Mouse (Mus musculus) limb, embryonic 11.5 days (tissue): Measurements from ENCODE around the gene Asgr2. TPM values are rescaled to one million over a fixed set of nuclear protein-coding genes. Genes with fewer than 3 reads are reported as not detected.
"Not testable (repeated sequence)": the region's sequence is repeated elsewhere in the genome, so short reads cannot be mapped to it uniquely, and the experiment has no call there.

Experiments
- ATAC-seq: fragments of 200-750 bp; cut with Nextera tagmentation; 2 replicates; pipeline ENCODE4 v1.8.0; 2017; ENCODE audit warnings: low read depth; ENCODE audit not compliant: insufficient number of reproducible peaks, low FRiP score, low TSS enrichment
- DNase-seq: peaks from one replicate; pipeline ENCODE4 v3.0.0-alpha.2; 2015; ENCODE audit warnings: low spot score
- H3K27ac ChIP-seq: fragments of 300-500 bp; sonication (generic); replicated peaks from 2 replicates; pipeline ENCODE4 v1.5.1; 2014; ENCODE audit warnings: low read depth, mild to moderate bottlenecking, low read length
- H3K27me3 ChIP-seq: fragments of 300-500 bp; sonication (generic); 2 replicates; pipeline ENCODE4 v1.6.1; 2014; ENCODE audit warnings: mild to moderate bottlenecking, low read length, mixed read lengths; ENCODE audit not compliant: control insufficient read depth, insufficient read depth
- H3K36me3 ChIP-seq: fragments of 300-500 bp; sonication (generic); 2 replicates; pipeline ENCODE4 v1.6.1; 2014; ENCODE audit warnings: mild to moderate bottlenecking, low read length, moderate library complexity, mixed read lengths; ENCODE audit not compliant: control insufficient read depth, insufficient read depth
- H3K4me1 ChIP-seq: fragments of 300-500 bp; sonication (generic); 2 replicates; pipeline ENCODE4 v1.6.1; 2014; ENCODE audit warnings: low read length, mixed read lengths; ENCODE audit not compliant: control insufficient read depth, insufficient read depth
- H3K4me2 ChIP-seq: fragments of 300-500 bp; sonication (generic); 2 replicates; pipeline ENCODE4 v1.6.1; 2014; ENCODE audit warnings: low read depth, mild to moderate bottlenecking, moderate library complexity; ENCODE audit not compliant: severe bottlenecking
- H3K4me3 ChIP-seq: fragments of 300-500 bp; sonication (generic); 2 replicates; pipeline ENCODE4 v1.5.1; 2014; ENCODE audit warnings: low read depth, low read length
- H3K9ac ChIP-seq: fragments of 300-500 bp; sonication (generic); 2 replicates; pipeline ENCODE4 v1.6.1; 2014; ENCODE audit warnings: mild to moderate bottlenecking, low read length
- H3K9me3 ChIP-seq: fragments of 300-500 bp; sonication (generic); 2 replicates; pipeline ENCODE4 v1.6.1; 2016; ENCODE audit warnings: low read length; ENCODE audit not compliant: control insufficient read depth
- WGBS: fragments of 180-500 bp; shearing (Covaris S2); extraction: QIAGEN DNeasy Blood & Tissue Kit; methylation state at CpG from one replicate; pipeline ENCODE4 v1.1.7; 2014; 5-methylcytosine and 5-hydroxymethylcytosine counted together
- polyA plus RNA-seq: library from polyadenylated mRNA; unstranded; fragments of >200 nt; fragmentation: Nextera tagmentation; extraction: Ambion mirVana; gene quantifications from 2 replicates; pipeline ENCODE4 v1.2.1, GENCODE M21; 2014

Gene Asgr2
- polyA plus RNA-seq, 1 experiment from 2014 or later, result not detected

DNA sequence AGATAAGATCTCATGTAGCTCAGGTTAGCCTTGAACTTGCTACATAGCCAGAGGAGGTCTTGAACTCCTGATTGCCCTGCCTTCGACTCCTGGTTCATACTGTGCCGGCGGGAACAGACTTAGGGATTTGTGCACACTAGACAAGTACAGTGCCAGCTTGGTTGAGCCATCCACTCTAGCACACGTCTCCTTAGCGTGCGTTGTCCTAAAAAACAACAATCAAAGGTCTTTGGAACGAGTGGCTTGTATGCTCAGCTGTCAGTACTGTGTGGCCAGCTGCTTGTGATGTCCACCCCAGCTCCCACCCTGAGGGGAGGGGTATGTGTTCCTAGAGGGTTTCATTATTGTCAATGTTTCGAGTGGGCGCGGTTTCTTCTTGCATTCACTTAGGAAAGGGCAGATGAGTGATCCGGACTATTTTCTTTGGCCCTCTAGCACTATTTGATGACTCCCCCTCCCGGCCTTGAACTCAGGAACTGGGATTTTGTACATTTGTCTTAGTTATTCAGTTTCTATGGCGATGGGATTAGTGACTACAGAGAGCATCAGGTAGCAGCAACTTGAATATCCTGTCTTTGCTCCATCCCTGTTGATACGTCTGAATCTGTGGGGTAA lies 11.4 kb downstream of the Asgr2 start:
- H3K4me1 ChIP-seq, result no peaks in the 10 kb centered on the region
- no peak overlapping the region for H3K9ac ChIP-seq
- 91% methylated on average over 14 of the region's 14 CpGs for WGBS
- DNase-seq (no peak), ATAC-seq (no peak)
- no peaks in the 10 kb centered on the region for H3K9me3 ChIP-seq
- no peak overlapping the region for H3K27ac ChIP-seq
- no peaks in the 10 kb centered on the region for H3K36me3 ChIP-seq
- no peak overlapping the region for H3K4me2 ChIP-seq
- no peak overlapping the region for H3K4me3 ChIP-seq
- H3K27me3 ChIP-seq, result no peaks in the 10 kb centered on the region

DNA sequence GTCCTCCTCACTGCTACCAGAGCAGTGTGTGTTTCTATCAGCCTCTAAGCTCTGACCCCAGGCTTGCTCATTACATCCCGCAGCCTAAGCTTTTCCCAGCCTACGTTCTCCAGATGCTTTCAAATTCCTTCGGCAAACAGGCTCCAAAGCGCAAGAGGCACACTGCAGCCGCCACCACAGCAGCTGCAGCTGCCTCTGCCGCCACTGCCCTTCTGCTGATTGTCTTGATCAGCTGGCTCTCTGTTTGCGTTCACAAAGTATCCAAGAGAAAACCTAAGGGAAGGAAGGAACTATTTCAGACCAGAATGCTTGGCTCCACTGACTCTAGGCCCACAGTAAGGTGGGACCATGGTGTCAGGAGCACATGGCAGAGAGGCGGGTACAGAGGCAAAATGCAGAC lies 14.6 kb downstream of the Asgr2 start:
- no peak overlapping the region for H3K9ac ChIP-seq
- no peaks in the 10 kb centered on the region for H3K27me3 ChIP-seq
- DNase-seq (no peak), ATAC-seq (no peak)
- H3K4me3 ChIP-seq, result no peak overlapping the region
- 62% methylated on average over 8 of the region's 8 CpGs for WGBS
- no peak overlapping the region for H3K4me2 ChIP-seq
- no peaks in the 10 kb centered on the region for H3K9me3 ChIP-seq
- no peaks in the 10 kb centered on the region for H3K4me1 ChIP-seq
- no peak overlapping the region for H3K27ac ChIP-seq
- no peaks in the 10 kb centered on the region for H3K36me3 ChIP-seq

DNA sequence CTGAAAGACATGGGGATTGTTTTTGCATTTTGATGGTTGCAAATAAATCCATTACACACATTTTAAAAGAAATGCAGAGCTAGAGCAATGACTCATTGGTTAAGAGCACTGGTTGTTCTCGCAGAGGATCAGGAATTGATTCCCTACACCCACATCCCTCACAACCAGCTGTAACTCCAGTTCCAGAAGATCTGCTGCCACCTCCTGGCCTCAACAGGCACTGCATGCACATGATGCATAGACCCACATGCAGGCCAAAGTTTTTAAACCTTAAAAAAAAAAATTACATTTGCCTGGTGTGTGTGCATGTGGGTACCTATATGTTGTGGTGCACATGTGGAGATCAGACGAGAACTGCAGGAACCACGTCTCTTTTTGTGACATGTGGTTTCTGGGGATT lies 17.7 kb downstream of the Asgr2 start:
- no peak for ATAC-seq
- 72% methylated on average over 3 of the region's 3 CpGs for whole genome bisulfite sequencing
- no peaks in the 10 kb centered on the region for H3K27me3 ChIP-seq
- H3K36me3 ChIP-seq, result no peaks in the 10 kb centered on the region
- no peaks in the 10 kb centered on the region for H3K4me1 ChIP-seq
- H3K4me3 ChIP-seq, result no peak overlapping the region
- no peak overlapping the region for H3K27ac ChIP-seq
- peak; percentile 56 for DNase-seq
- H3K9ac ChIP-seq, result no peak overlapping the region
- H3K4me2 ChIP-seq, result no peak overlapping the region
- no peaks in the 10 kb centered on the region for H3K9me3 ChIP-seq

DNA sequence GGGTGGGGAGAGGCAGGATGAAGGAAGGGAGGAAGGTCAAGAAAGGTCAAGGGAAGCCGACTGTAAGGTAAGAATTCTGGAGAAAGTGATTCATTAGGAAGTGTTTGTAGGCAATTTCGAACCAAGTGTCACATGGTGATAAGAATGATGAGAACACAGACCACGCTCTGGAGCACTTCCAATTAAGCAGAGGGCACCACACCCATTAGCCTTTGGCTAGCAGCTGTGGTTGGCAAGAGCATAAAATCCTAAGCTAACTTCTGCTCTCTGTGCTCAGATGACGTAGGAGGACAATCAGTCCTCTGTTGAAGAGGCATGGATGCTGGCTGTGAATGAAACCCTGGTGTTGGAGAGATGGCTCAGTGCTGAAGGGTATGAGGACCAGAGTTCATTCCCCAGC lies 22.1 kb downstream of the Asgr2 start:
- no peaks in the 10 kb centered on the region for H3K36me3 ChIP-seq
- H3K4me1 ChIP-seq, result no peaks in the 10 kb centered on the region
- no peak overlapping the region for H3K4me3 ChIP-seq
- WGBS, result 56% methylated on average over 4 of the region's 4 CpGs
- H3K27ac ChIP-seq, result no peak overlapping the region
- no peak overlapping the region for H3K4me2 ChIP-seq
- no peaks in the 10 kb centered on the region; the same call in 1 of the 2 replicates for H3K9me3 ChIP-seq
- H3K9ac ChIP-seq, result no peak overlapping the region
- no peak for DNase-seq
- no peak for ATAC-seq
- H3K27me3 ChIP-seq, result no peaks in the 10 kb centered on the region

DNA sequence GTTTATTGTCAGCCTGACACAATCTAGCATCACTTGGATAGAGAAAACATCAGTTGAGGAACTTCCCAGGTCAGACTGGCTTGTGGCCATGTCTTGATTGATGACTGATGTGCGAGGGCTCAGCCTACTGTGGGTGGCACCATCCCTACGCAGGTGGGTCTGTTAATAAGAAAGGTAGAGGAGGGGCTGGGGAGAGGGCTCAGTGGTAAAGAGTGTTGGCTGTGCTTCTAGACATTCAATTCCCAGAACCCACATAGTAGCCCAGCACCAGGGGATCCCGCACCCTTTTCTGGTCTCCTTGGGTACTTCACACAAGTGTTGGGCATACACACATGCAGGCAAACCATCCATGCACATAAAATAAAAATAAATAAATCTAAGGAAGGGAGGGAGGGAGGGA lies 23.5 kb downstream of the Asgr2 start:
- Histone ChIP-seq H3K27me3 (no peaks in the 10 kb centered on the region), H3K4me1 (no peaks in the 10 kb centered on the region), H3K9ac (no peak overlapping the region), H3K36me3 (no peaks in the 10 kb centered on the region), H3K4me2 (no peak overlapping the region), H3K27ac (no peak overlapping the region), H3K4me3 (no peak overlapping the region), H3K9me3 (peaks cover 2% of the 10 kb centered on the region; the same call in 1 of the 2 replicates)
- no peak for DNase-seq
- ATAC-seq, result no peak
- WGBS, result 98% methylated on average over 3 of the region's 3 CpGs

DNA sequence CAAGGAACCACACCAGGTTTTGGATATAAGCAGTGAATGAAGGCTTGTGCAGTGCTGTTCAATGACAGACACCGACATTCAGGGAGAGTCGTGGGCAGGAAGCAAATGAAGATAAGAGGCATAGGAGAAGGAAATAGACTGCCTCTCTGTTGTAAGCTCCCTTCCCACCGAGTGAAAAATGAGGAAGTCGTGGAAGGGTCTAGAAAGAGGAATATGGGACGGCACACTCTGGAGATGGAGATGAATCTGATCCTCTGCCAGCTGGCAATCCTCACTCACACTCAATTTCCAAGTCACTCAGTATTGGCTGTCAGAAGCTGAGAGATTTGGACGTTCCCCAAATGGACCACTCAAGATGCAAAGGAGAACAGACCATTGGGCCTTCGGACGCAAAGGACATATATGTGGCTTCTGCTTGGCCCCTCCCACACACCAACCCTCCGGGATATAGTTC lies 37.5 kb downstream of the Asgr2 start, which contains the start of gene Mgl2:
Gene Mgl2 (plus strand): TSS at position 404 of the 454 bp plus-strand sequence.
- 80% methylated on average over 9 of the region's 9 CpGs for WGBS

DNA sequence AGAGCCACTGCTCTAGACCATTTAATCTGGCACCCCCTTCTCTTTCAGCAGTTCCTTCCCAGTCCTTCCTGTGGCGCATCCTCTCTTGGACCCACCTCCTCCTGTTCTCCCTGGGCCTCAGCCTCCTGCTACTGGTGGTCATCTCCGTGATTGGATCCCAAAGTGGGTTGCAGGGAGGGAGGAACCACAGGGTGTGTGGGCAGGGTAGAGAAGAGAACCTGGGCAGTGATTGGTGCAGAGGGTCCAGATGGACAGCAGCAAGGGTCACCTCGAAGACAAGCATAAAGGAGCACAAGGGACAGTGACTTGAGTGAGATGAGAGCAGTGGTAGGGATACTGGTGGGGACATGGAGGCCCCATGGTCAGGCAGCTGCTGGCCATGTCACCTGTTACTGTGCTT lies 42.6 kb downstream of the Asgr2 start:
- H3K27ac ChIP-seq, H3K27me3 ChIP-seq, H3K9me3 ChIP-seq, H3K4me2 ChIP-seq, ATAC-seq, DNase-seq, H3K9ac ChIP-seq, H3K4me3 ChIP-seq, H3K36me3 ChIP-seq, H3K4me1 ChIP-seq: not testable (repeated sequence)
- 63% methylated on average over 3 of the region's 3 CpGs for WGBS

More for the DNA sequence above, 37.5 kb downstream of the Asgr2 start, which contains the start of gene Mgl2:
- Histone ChIP-seq H3K36me3 (no peaks in the 10 kb centered on the region), H3K4me1 (no peaks in the 10 kb centered on the region), H3K9ac (no peak within 1 kb of the TSS), H3K4me2 (no peak within 1 kb of the TSS), H3K27ac (no peak within 1 kb of the TSS), H3K27me3 (no peaks in the 10 kb centered on the region), H3K4me3 (no peak within 1 kb of the TSS), H3K9me3 (no peaks in the 10 kb centered on the region)
- no peak for DNase-seq
- no peak for ATAC-seq

DNA sequence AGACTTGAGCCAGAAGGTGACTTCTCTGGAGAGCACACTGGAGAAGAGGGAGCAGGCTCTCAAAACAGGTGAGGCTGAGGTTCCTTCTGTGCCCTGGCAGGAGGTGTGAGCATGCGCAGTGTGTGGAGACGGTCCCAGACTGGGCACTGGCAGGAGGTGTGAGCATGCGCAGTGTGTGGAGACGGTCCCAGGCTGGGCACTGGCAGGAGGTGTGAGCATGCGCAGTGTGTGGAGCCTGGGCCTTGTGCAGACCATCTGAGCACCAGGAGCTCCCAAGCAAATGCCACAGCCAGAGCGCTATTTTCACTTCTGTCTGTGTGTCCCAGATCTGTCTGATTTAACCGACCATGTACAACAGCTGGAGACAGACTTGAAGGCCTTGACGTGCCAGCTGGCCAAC lies 43.5 kb downstream of the Asgr2 start:
- not testable (repeated sequence) for H3K27me3 ChIP-seq, H3K4me2 ChIP-seq, H3K9me3 ChIP-seq, H3K9ac ChIP-seq, DNase-seq, ATAC-seq, H3K36me3 ChIP-seq, H3K27ac ChIP-seq, H3K4me3 ChIP-seq, H3K4me1 ChIP-seq
- WGBS, result 92% methylated on average over 8 of the region's 8 CpGs

DNA sequence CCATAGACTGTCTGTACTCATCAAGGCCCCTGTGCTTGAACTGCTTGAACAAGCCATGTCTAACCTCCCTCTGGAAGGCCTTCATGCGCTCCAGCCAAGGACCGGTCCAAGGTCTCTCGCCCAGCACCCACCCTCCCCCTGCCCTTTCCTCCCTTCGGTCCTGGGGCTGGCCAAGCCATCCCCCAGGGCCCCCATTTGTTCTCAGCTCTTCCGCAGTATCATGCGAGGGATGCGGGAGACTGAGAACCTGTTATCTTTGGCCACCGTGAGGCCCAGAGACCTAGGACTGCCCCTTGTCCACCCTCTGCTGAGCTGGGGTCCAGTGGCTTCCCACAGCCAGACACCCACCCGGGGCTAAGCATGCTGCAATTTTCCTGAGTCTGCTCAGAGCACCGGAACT lies 46.7 kb downstream of the Asgr2 start:
- H3K4me3 ChIP-seq, result no peak overlapping the region
- no peak for ATAC-seq
- no peaks in the 10 kb centered on the region for H3K27me3 ChIP-seq
- no peak overlapping the region for H3K27ac ChIP-seq
- no peak overlapping the region for H3K4me2 ChIP-seq
- no peaks in the 10 kb centered on the region for H3K4me1 ChIP-seq
- H3K9me3 ChIP-seq, result no peaks in the 10 kb centered on the region
- no peak overlapping the region for H3K9ac ChIP-seq
- WGBS, result 81% methylated on average over 10 of the region's 10 CpGs
- no peaks in the 10 kb centered on the region for H3K36me3 ChIP-seq
- DNase-seq, result no peak
